Mouse (Mus musculus) hindbrain, embryonic 11.5 days (tissue): Measurements from ENCODE around the gene Smlr1. TPM values are rescaled to one million over a fixed set of nuclear protein-coding genes. Genes with fewer than 3 reads are reported as not detected.

ENCODE experiments used
- ATAC-seq: fragments of 200-750 bp; cut with Nextera tagmentation; 2 replicates; pipeline ENCODE4 v1.8.0; 2017; ENCODE audit warnings: mild to moderate bottlenecking, moderate TSS enrichment, moderate library complexity; ENCODE audit not compliant: low FRiP score
- DNase-seq: peaks from one replicate; pipeline ENCODE4 v3.0.0-alpha.2; 2015; ENCODE audit warnings: low spot score
- H3K27ac ChIP-seq: fragments of 300-500 bp; sonication (generic); 2 replicates; pipeline ENCODE4 v1.5.1; 2014; ENCODE audit warnings: mild to moderate bottlenecking, low read depth, low read length
- H3K27me3 ChIP-seq: fragments of 300-500 bp; sonication (generic); 2 replicates; pipeline ENCODE4 v1.6.1; 2014; ENCODE audit warnings: mild to moderate bottlenecking, low read length, moderate library complexity, mixed read lengths; ENCODE audit not compliant: control insufficient read depth, insufficient read depth
- H3K36me3 ChIP-seq: fragments of 300-500 bp; sonication (generic); 2 replicates; pipeline ENCODE4 v1.6.1; 2014; ENCODE audit warnings: mild to moderate bottlenecking, low read length, moderate library complexity, mixed read lengths; ENCODE audit not compliant: control insufficient read depth, insufficient read depth
- H3K4me1 ChIP-seq: fragments of 300-500 bp; sonication (generic); replicated peaks from 2 replicates; pipeline ENCODE4 v1.6.1; 2014; ENCODE audit warnings: low read length, mixed read lengths; ENCODE audit not compliant: control insufficient read depth, insufficient read depth
- H3K4me2 ChIP-seq: fragments of 300-500 bp; sonication (generic); replicated peaks from 2 replicates; pipeline ENCODE4 v1.6.1; 2014; ENCODE audit warnings: mild to moderate bottlenecking, low read depth, low read length
- H3K4me3 ChIP-seq: fragments of 300-500 bp; sonication (generic); 2 replicates; pipeline ENCODE4 v1.5.1; 2014; ENCODE audit warnings: low read depth, low read length
- H3K9ac ChIP-seq: fragments of 300-500 bp; sonication (generic); 2 replicates; pipeline ENCODE4 v1.6.1; 2014; ENCODE audit warnings: low read depth, low read length
- H3K9me3 ChIP-seq: fragments of 300-500 bp; sonication (generic); 2 replicates; pipeline ENCODE4 v1.6.1; 2016; ENCODE audit warnings: low read length; ENCODE audit not compliant: control insufficient read depth
- WGBS: fragments of 180-500 bp; shearing (Covaris S2); extraction: QIAGEN DNeasy Blood & Tissue Kit; methylation state at CpG from one replicate; pipeline ENCODE4 v1.1.7; 2014; 5-methylcytosine and 5-hydroxymethylcytosine counted together
- polyA plus RNA-seq: library from polyadenylated mRNA; unstranded; fragments of >200 nt; fragmentation: Nextera tagmentation; extraction: Ambion mirVana; gene quantifications from 2 replicates; pipeline ENCODE4 v1.2.1, GENCODE M21; 2014

The Smlr1 gene
- polyA plus RNA-seq, 1 experiment from 2014 or later, result not detected

DNA sequence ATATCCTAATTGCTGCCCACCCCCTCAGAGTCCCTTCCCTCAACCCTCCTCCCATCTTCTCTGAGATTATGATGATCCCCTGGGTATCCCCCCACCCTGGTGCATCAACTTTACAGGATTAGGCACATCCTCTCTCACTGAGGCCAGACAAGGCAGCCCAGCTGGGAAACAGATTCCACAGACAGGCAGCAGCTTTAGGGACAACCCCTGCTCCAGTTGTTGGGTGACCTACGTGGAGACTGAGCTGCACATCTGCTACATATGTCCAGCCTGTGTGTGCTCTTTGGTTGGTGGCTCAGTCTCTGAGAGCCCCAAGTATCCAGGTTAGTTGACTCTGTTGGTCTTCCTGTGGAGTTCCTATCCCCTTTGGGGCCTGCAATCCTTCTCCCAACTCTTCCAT lies 2.7 kb upstream of the Smlr1 start:
- ATAC-seq, result no peak
- H3K4me1 ChIP-seq, result no peaks in the 10 kb centered on the region
- H3K36me3 ChIP-seq, result no peaks in the 10 kb centered on the region
- H3K9me3 ChIP-seq, result no peaks in the 10 kb centered on the region
- H3K27ac ChIP-seq, result no peak overlapping the region
- H3K4me3 ChIP-seq, result no peak overlapping the region
- 91% methylated on average over 1 of the region's 1 CpGs for WGBS
- H3K27me3 ChIP-seq, result no peaks in the 10 kb centered on the region
- no peak overlapping the region for H3K9ac ChIP-seq
- no peak for DNase-seq
- no peak overlapping the region for H3K4me2 ChIP-seq

DNA sequence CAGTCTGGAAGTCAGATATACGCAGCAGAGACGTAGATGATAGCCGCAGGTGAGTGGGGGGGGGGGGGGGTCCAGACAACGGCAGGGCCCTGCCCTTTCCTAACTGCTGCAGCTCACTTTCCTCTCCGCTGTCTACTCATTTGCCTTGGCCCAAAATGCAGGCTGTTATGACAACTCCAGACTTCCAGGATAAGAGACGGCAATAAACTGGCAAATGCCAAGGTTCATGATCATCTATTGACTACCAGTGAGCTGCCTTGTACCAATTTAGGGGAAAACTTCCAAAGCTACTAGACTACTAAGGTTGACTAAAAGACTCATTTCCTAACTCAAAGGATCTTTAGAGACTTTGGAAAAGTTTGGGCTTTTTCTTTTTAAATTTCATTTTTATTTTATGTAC lies 554 bp upstream of the Smlr1 start:
- H3K36me3 ChIP-seq, result no peaks in the 10 kb centered on the region
- ATAC-seq (no peak), DNase-seq (no peak)
- 92% methylated on average over 6 of the region's 6 CpGs for WGBS
- H3K27me3 ChIP-seq, result no peaks in the 10 kb centered on the region
- no peak overlapping the region for H3K9ac ChIP-seq
- no peaks in the 10 kb centered on the region for H3K9me3 ChIP-seq
- H3K4me3 ChIP-seq, result no peak overlapping the region
- H3K4me2 ChIP-seq, result no peak overlapping the region
- no peaks in the 10 kb centered on the region for H3K4me1 ChIP-seq
- no peak overlapping the region for H3K27ac ChIP-seq

DNA sequence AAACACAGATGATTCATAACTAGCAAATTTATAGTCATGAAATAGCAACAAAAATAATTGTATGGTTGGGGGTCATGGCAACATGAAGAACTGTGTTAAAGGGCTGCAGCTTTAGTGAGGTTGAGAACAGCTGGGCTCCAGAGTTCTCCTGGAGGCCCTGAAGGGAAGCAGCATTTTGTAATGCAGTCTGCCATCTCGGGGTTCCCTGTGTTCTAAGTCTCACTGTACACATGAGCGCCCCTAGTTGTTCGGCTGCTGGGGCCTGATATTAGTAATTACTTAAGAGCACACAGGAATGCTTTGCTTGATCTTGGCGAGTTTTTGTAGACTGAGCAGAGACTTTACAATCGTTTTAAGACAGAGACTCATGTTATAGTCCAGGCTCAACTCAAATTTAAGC lies 1.6 kb downstream of the Smlr1 start:
- no peak overlapping the region for H3K9ac ChIP-seq
- ATAC-seq, result no peak
- WGBS, result 93% methylated on average over 5 of the region's 5 CpGs

DNA sequence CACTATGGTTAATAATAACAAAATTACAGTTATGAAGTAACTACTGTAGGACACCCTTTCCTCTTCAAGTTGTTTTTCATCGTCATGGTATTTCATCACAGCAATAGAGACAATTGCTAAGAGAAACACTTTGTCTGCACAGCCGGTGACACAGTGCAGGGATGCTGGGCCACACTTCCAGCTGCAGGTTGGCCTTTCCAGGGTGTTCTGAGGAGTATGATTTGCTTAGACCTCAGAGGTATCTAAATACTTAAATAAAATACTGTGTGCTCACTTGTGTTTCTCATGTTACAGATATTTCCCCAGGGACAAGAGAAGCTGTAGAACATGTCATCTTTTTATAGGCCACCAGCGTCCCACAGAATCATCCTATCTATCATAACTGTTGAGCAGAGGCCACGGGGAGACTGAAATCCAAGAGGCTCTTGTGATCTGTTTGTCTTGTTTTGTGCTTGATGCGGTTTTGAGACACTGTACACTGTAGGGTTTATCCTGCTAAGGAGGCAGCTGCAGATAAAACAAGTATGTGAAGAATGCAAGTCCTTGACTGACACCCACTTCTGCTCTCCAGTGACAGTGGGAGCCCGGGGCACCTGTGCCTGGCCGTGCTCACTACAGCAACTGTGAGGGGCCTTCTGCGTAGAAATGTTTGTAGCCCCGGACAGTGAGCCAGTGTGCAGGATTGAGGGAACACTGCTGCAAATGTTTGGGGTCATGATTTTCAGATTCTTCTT lies 2.4 kb downstream of the Smlr1 start:
- no peak overlapping the region for H3K4me2 ChIP-seq
- no peaks in the 10 kb centered on the region for H3K9me3 ChIP-seq
- no peak overlapping the region for H3K9ac ChIP-seq
- H3K27ac ChIP-seq, result no peak overlapping the region
- no peak for DNase-seq
- no peaks in the 10 kb centered on the region for H3K27me3 ChIP-seq
- no peaks in the 10 kb centered on the region for H3K4me1 ChIP-seq
- 81% methylated on average over 9 of the region's 9 CpGs for WGBS
- H3K4me3 ChIP-seq, result no peak overlapping the region
- no peak for ATAC-seq
- H3K36me3 ChIP-seq, result no peaks in the 10 kb centered on the region

More for the DNA sequence above, 1.6 kb downstream of the Smlr1 start:
- no peaks in the 10 kb centered on the region for H3K27me3 ChIP-seq
- no peaks in the 10 kb centered on the region for H3K4me1 ChIP-seq
- H3K9me3 ChIP-seq, result no peaks in the 10 kb centered on the region
- H3K4me3 ChIP-seq, result no peak overlapping the region
- no peak overlapping the region for H3K27ac ChIP-seq
- H3K36me3 ChIP-seq, result no peaks in the 10 kb centered on the region
- DNase-seq, result no peak
- no peak overlapping the region for H3K4me2 ChIP-seq

DNA sequence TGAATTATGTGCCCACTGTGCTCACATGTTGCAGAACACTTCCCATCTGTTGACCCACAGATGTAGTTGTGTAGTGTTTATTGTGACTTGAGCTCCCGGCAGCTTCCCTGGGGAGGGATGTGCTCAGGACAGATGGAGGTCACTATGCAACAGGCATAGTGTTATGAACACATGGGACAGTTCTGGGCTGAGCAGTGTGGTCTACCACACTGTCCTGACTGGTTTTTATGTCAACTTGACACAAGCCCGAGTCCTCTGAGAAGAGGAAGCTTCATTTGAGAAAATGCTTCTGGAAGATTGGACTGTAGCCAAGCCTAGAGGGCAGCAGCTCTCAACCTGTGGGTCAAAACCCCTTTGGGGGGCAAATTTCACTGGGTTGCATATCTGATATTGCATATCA lies 3.0 kb downstream of the Smlr1 start:
- WGBS, result 79% methylated on average over 2 of the region's 2 CpGs
- ATAC-seq (no peak), DNase-seq (no peak)
- Histone ChIP-seq H3K4me2 (no peak overlapping the region), H3K36me3 (no peaks in the 10 kb centered on the region), H3K9me3 (no peaks in the 10 kb centered on the region), H3K4me3 (no peak overlapping the region), H3K9ac (no peak overlapping the region), H3K4me1 (no peaks in the 10 kb centered on the region), H3K27me3 (no peaks in the 10 kb centered on the region), H3K27ac (no peak overlapping the region)

DNA sequence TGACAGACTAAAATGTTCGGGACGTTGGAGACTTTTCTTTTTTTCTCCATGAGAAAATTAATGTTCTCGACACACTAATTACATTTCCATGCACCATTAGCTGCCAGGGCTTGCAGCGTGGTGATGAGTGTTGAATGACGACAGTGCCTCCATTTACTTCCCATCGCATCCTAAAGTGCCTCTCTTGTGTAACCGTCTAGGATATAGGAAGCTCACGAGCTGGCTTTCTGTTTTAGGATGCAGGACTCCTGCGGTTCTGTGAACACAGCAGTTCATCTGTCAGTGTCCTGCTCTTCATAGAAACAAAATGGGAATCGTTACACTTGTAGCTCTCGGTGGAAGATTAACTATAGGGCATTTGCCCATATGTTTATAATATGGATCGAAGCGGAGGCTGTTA lies 4.7 kb downstream of the Smlr1 start:
- ATAC-seq, result peak; percentile 81
- WGBS, result 68% methylated on average over 13 of the region's 13 CpGs

DNA sequence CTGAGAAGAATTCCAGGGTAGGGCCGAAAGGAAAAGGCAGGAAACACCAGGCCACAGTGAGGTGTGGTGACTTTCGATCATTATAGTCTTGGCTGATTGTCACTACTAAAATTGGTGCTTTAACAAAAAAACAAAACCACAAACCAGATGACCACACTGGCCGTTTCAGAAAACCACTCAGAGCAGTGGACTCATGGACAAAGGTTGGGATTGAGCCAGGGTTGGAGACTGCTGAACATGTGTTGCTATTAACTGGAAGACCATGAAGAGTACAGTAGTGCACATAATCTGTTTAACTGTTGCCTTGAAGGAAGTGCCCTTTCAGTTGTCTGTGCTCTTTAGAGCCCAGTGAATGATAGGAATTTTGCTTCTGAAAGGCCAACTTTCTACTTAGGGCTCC lies 8.9 kb downstream of the Smlr1 start:
- WGBS, result 92% methylated on average over 3 of the region's 3 CpGs
- no peak for DNase-seq

More for the DNA sequence above, 4.7 kb downstream of the Smlr1 start:
- no peaks in the 10 kb centered on the region for H3K36me3 ChIP-seq
- H3K9ac ChIP-seq, result no peak overlapping the region
- H3K4me3 ChIP-seq, result no peak overlapping the region
- no peaks in the 10 kb centered on the region for H3K4me1 ChIP-seq
- no peaks in the 10 kb centered on the region for H3K9me3 ChIP-seq
- DNase-seq, result no peak
- no peak overlapping the region for H3K27ac ChIP-seq
- H3K4me2 ChIP-seq, result no peak overlapping the region
- no peaks in the 10 kb centered on the region for H3K27me3 ChIP-seq

DNA sequence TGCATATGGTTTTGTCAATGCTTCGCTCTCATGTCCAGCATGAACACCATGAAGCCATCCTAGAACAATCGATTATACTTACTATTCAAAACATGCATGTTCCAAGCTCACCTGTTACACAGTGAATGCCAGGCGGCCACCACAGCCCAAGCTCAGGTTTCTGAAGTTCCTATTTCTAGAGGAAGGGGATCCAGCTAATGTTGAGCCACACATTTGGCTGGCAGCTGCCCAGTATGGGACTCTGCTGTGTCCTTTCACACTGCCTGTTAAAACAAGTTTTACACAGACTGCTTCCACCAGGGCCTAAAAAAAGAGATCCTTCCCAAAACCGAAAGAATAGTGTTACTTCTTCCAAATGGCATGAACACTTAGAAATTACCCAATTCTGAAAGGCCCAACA lies 9.4 kb downstream of the Smlr1 start:
- no peaks in the 10 kb centered on the region for H3K36me3 ChIP-seq
- no peaks in the 10 kb centered on the region for H3K4me1 ChIP-seq
- H3K4me3 ChIP-seq, result no peak overlapping the region
- ATAC-seq, result no peak
- no peaks in the 10 kb centered on the region for H3K9me3 ChIP-seq
- no peak overlapping the region for H3K4me2 ChIP-seq
- WGBS, result 91% methylated on average over 4 of the region's 4 CpGs
- no peak overlapping the region for H3K27ac ChIP-seq
- no peaks in the 10 kb centered on the region for H3K27me3 ChIP-seq
- DNase-seq, result no peak
- H3K9ac ChIP-seq, result no peak overlapping the region

More for the DNA sequence above, 8.9 kb downstream of the Smlr1 start:
- no peaks in the 10 kb centered on the region for H3K4me1 ChIP-seq
- H3K9ac ChIP-seq, result no peak overlapping the region
- no peaks in the 10 kb centered on the region for H3K9me3 ChIP-seq
- H3K4me2 ChIP-seq, result no peak overlapping the region
- H3K4me3 ChIP-seq, result no peak overlapping the region
- ATAC-seq, result no peak
- H3K36me3 ChIP-seq, result no peaks in the 10 kb centered on the region
- no peaks in the 10 kb centered on the region for H3K27me3 ChIP-seq
- H3K27ac ChIP-seq, result no peak overlapping the region

DNA sequence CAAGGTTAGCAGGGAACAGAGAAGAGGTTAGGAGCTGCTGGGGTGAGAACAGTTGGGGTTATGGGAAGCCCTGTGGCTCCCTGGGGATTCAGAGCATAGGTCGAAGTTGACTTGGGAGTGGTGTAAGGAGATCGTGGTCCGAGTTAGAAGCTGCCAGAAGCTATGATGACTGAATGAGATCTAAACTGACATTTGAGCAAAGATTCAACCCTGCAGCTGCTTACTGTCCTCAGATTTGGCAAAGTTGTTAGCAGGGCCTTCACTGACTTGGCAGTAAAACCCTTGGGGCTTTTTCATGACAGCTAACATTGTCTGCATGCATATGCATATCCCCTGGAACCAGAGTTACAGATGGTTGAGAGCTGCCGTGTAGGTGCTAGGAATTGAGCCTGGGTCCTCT lies 9.9 kb downstream of the Smlr1 start:
- 77% methylated on average over 4 of the region's 4 CpGs for WGBS
- H3K36me3 ChIP-seq, result no peaks in the 10 kb centered on the region
- no peaks in the 10 kb centered on the region for H3K9me3 ChIP-seq
- no peak overlapping the region for H3K4me3 ChIP-seq
- H3K4me1 ChIP-seq, result no peaks in the 10 kb centered on the region
- ATAC-seq, result no peak
- H3K9ac ChIP-seq, result no peak overlapping the region
- H3K27ac ChIP-seq, result no peak overlapping the region
- H3K27me3 ChIP-seq, result no peaks in the 10 kb centered on the region
- no peak for DNase-seq
- no peak overlapping the region for H3K4me2 ChIP-seq
